Mouse (Mus musculus): ENCODE measurements at regions not wholly inside any gene's neighbourhood (a gene's known extent, or its start where the extent isn't known, plus 50 kb on each side); places are given as distances from the start of the nearest gene placed in this dataset.

DNA sequence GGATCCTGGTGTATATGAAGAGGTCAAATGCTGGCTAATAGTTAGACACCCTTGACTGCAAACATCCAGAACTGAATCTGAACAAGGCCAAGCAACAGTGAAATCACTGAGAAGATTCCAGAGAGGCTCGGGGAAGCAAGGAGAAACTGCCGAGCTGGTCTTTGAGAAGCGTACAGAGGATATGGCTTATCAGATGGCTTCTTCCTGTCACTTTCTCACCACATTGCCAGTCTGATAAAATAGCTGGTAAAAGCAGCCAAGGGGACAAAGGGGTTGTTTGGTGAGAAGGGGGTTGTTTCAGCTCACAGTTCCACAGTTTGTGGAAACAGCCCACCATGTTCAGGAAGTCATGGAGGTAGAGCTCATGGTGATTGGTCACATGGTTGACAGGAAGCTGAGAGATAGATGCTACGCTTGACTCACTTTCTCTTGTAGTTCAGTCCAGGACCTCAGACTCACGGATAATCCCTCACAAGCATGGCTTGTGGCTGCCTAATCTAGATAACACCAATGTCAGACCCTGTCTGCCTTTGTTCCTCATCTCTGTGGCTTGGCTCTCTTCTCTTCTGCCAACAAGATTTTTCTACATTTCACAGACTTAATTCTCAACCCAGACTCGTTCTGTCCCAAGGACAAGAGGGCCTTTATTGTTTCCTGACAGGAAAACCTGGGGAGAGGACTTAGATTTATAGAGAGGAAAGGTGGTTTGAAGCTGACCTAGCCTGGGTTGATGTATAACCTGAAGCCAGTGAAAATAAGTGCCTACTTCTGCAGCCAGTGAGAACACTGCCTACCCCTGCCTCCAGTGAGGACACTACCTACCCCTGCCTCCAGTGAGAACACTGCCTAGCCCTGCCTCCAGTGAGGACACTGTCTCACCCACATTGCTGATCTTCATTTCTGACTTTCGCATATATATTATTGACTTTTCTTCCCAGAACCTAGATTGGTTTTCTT is 122.0 kb downstream of the Tent5c start:
- no peak for ATAC-seq
- DNase-seq (ENCODE audit: low spot score) = no peak
- Histone ChIP-seq H3K27ac (ENCODE audit: low read length) (no peak overlapping the region), H3K4me3 (ENCODE audit: low read depth, low read length) (no peak overlapping the region), H3K9me3 (ENCODE audit: low read length) (no peaks in the 10 kb centered on the region), H3K9ac (replicated peaks; ENCODE audit: low read depth) (no peak overlapping the region), H3K4me1 (ENCODE audit: insufficient read depth, low read depth, low read length) (no peaks in the 10 kb centered on the region), H3K36me3 (ENCODE audit: insufficient read depth, low read length) (no peaks in the 10 kb centered on the region), H3K27me3 (replicated peaks; ENCODE audit: insufficient read depth, low read length) (no peaks in the 10 kb centered on the region), H3K4me2 (replicated peaks; ENCODE audit: low read depth, low read length) (no peak overlapping the region)
- no peak for TF ChIP-seq CTCF (IDR thresholded peaks at IDR 0.05)
- TF ChIP-seq EP300 (IDR thresholded peaks at IDR 0.05) = no peak
- WGBS = 46% methylated on average over 7 of the region's 7 CpGs

DNA sequence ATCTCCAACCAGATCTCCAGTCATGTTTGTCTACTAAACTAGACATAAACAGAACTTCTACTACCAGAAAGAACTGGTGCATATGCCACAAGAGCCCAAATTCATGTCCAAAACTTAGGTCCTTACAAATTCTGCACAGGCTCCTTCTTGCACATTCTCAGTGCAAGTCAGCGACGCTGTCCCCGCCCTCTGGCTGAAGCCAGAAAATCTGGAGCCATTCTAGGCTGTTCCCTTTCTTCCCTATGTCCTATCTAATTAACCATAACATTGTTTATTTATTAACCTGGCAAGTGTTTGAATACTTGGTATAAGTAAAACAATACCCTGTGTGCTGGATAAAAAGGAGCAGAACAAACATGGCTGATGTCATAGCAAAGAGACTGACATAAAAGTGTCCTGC is 122.7 kb downstream of the Tent5c start:
- no peak overlapping the region for H3K27ac ChIP-seq (ENCODE audit: low read length)
- no peak overlapping the region for H3K4me2 ChIP-seq (replicated peaks; ENCODE audit: low read depth, low read length)
- no peaks in the 10 kb centered on the region for H3K4me1 ChIP-seq (ENCODE audit: insufficient read depth, low read depth, low read length)
- no peaks in the 10 kb centered on the region for H3K36me3 ChIP-seq (ENCODE audit: insufficient read depth, low read length)
- H3K9me3 ChIP-seq (ENCODE audit: low read length) = no peaks in the 10 kb centered on the region
- H3K4me3 ChIP-seq (ENCODE audit: low read depth, low read length) = no peak overlapping the region
- WGBS = 73% methylated on average over 3 of the region's 3 CpGs
- ATAC-seq (no peak), DNase-seq (ENCODE audit: low spot score) (no peak)
- H3K27me3 ChIP-seq (replicated peaks; ENCODE audit: insufficient read depth, low read length) = no peaks in the 10 kb centered on the region
- TF ChIP-seq EP300 (IDR thresholded peaks at IDR 0.05) (no peak), CTCF (IDR thresholded peaks at IDR 0.05) (no peak)
- H3K9ac ChIP-seq (replicated peaks; ENCODE audit: low read depth) = no peak overlapping the region

DNA sequence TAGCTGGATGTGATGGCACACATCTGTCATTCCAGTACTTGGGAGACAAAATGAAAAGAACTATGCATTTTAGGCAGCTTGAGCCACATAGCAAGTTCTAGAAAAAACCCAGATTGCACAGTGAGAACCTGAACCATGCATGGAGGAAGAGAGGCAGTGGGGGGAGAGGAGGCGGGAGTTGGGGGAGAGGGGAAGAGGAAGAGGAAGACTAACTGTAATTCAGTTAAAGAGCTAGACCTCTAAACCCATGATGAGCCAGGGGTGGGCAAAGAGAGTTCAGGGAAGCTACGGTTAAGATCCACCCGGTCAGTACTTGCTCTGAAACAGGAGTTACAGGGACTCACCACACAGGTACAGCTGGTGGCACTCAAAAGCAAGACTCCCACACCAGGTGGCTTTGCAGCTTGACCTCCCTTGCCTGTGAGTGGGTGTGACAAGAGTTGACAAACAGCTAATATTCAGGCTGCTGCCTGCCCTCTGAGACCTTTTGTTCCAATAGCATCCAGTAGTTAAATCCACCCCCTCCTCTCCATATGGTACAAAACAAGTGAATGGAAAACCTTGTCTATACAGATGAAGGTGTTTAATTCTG is 123.7 kb downstream of the Tent5c start:
- no peak overlapping the region for H3K9ac ChIP-seq (replicated peaks; ENCODE audit: low read depth)
- no peak overlapping the region for H3K4me3 ChIP-seq (ENCODE audit: low read depth, low read length)
- no peak overlapping the region for H3K4me2 ChIP-seq (replicated peaks; ENCODE audit: low read depth, low read length)
- TF ChIP-seq CTCF (IDR thresholded peaks at IDR 0.05) (no peak), EP300 (IDR thresholded peaks at IDR 0.05) (no peak)
- DNase-seq (ENCODE audit: low spot score) (peak; percentile 22), ATAC-seq (no peak)
- no peak overlapping the region for H3K27ac ChIP-seq (ENCODE audit: low read length)
- 63% methylated on average over 3 of the region's 3 CpGs for WGBS
- no peaks in the 10 kb centered on the region for H3K9me3 ChIP-seq (ENCODE audit: low read length)
- no peaks in the 10 kb centered on the region for H3K27me3 ChIP-seq (replicated peaks; ENCODE audit: insufficient read depth, low read length)
- H3K36me3 ChIP-seq (ENCODE audit: insufficient read depth, low read length) = no peaks in the 10 kb centered on the region
- no peaks in the 10 kb centered on the region for H3K4me1 ChIP-seq (ENCODE audit: insufficient read depth, low read depth, low read length)

GRCm38 (mm10) chr3:100364706-100365105 is 124.4 kb downstream of the Tent5c start:
- 89% methylated on average over 2 of the region's 2 CpGs for WGBS

GRCm38 (mm10) chr3:100362983-100363382 is 126.1 kb downstream of the Tent5c start:
- TF ChIP-seq EP300 (IDR thresholded peaks at IDR 0.05) (no peak), CTCF (IDR thresholded peaks at IDR 0.05) (no peak)
- H3K4me3 ChIP-seq (ENCODE audit: low read depth, low read length) = no peak overlapping the region
- no peaks in the 10 kb centered on the region for H3K9me3 ChIP-seq (ENCODE audit: low read length)
- ATAC-seq = no peak
- H3K36me3 ChIP-seq (ENCODE audit: insufficient read depth, low read length) = no peaks in the 10 kb centered on the region
- no peak overlapping the region for H3K27ac ChIP-seq (ENCODE audit: low read length)
- no peak for DNase-seq (ENCODE audit: low spot score)
- no peak overlapping the region for H3K9ac ChIP-seq (replicated peaks; ENCODE audit: low read depth)
- H3K4me1 ChIP-seq (ENCODE audit: insufficient read depth, low read depth, low read length) = no peaks in the 10 kb centered on the region
- no peak overlapping the region for H3K4me2 ChIP-seq (replicated peaks; ENCODE audit: low read depth, low read length)
- WGBS = 21% methylated on average over 3 of the region's 3 CpGs
- H3K27me3 ChIP-seq (replicated peaks; ENCODE audit: insufficient read depth, low read length) = no peaks in the 10 kb centered on the region

More at GRCm38 (mm10) chr3:100364706-100365105, 124.4 kb downstream of the Tent5c start:
- Histone ChIP-seq H3K4me3 (ENCODE audit: low read depth, low read length) (no peak overlapping the region), H3K9me3 (ENCODE audit: low read length) (no peaks in the 10 kb centered on the region), H3K9ac (replicated peaks; ENCODE audit: low read depth) (no peak overlapping the region), H3K27me3 (replicated peaks; ENCODE audit: insufficient read depth, low read length) (no peaks in the 10 kb centered on the region), H3K4me2 (replicated peaks; ENCODE audit: low read depth, low read length) (no peak overlapping the region), H3K36me3 (ENCODE audit: insufficient read depth, low read length) (no peaks in the 10 kb centered on the region), H3K27ac (ENCODE audit: low read length) (no peak overlapping the region), H3K4me1 (ENCODE audit: insufficient read depth, low read depth, low read length) (no peaks in the 10 kb centered on the region)
- TF ChIP-seq EP300 (IDR thresholded peaks at IDR 0.05) (no peak), CTCF (IDR thresholded peaks at IDR 0.05) (no peak)
- DNase-seq (ENCODE audit: low spot score) = no peak
- ATAC-seq = no peak

- no peaks in the 10 kb centered on the region for H3K9me3 ChIP-seq (ENCODE audit: low read length)
- no peak overlapping the region for H3K27ac ChIP-seq (ENCODE audit: low read length)
- H3K4me3 ChIP-seq (ENCODE audit: low read depth, low read length) = no peak overlapping the region
- no peak overlapping the region for H3K9ac ChIP-seq (replicated peaks; ENCODE audit: low read depth)
- DNase-seq (ENCODE audit: low spot score) (no peak), ATAC-seq (no peak)
- no peaks in the 10 kb centered on the region for H3K36me3 ChIP-seq (ENCODE audit: insufficient read depth, low read length)
- 67% methylated on average over 3 of the region's 3 CpGs for WGBS
- no peaks in the 10 kb centered on the region for H3K4me1 ChIP-seq (ENCODE audit: insufficient read depth, low read depth, low read length)
- H3K27me3 ChIP-seq (replicated peaks; ENCODE audit: insufficient read depth, low read length) = no peaks in the 10 kb centered on the region
- no peak for TF ChIP-seq EP300 (IDR thresholded peaks at IDR 0.05)
- H3K4me2 ChIP-seq (replicated peaks; ENCODE audit: low read depth, low read length) = no peak overlapping the region
These were observed 129.1 kb downstream of the Tent5c start for GRCm38 (mm10) chr3:100360019-100360418.

Measured in lung, postnatal 0 days (tissue).